Mouse (Mus musculus) urinary bladder, postnatal 10 days (tissue): ENCODE data around the gene Zfp429.
"Not testable (repeated sequence)": the region's sequence is repeated elsewhere in the genome, so short reads cannot be mapped to it uniquely, and the experiment has no call there.

Experiments used
- DNase-seq: peaks from one replicate; pipeline ENCODE4 v3.0.0; 2022; ENCODE audit warnings: low spot score

Zfp429 gene

GRCm38 (mm10) chr13:67399183-67399903, at the start of gene Zfp429:
Zfp429 (minus strand) TSS chr13:67399819.
- not testable (repeated sequence) for DNase-seq

GRCm38 (mm10) chr13:67437095-67437494, 37.5 kb upstream of the Zfp429 start:
- DNase-seq, result not testable (repeated sequence)

- no peak for DNase-seq
Observed at GRCm38 (mm10) chr13:67428116-67428515, 28.5 kb upstream of the Zfp429 start.

- not testable (repeated sequence) for DNase-seq
Observed at GRCm38 (mm10) chr13:67425699-67426098, 26.1 kb upstream of the Zfp429 start.

GRCm38 (mm10) chr13:67422532-67422931, 22.9 kb upstream of the Zfp429 start:
- DNase-seq, result not testable (repeated sequence)

GRCm38 (mm10) chr13:67421207-67421857, 21.7 kb upstream of the Zfp429 start, which contains the start of gene Zfp459:
Zfp459 (minus strand) TSS chr13:67421418.
- no peak for DNase-seq

GRCm38 (mm10) chr13:67420558-67421206, 21.1 kb upstream of the Zfp429 start:
- no peak for DNase-seq

- DNase-seq, result no peak
Observed at GRCm38 (mm10) chr13:67416811-67417210, 17.2 kb upstream of the Zfp429 start.

- DNase-seq, result no peak
Observed at GRCm38 (mm10) chr13:67415759-67416158, 16.1 kb upstream of the Zfp429 start.

GRCm38 (mm10) chr13:67413634-67414033, 14.0 kb upstream of the Zfp429 start:
- not testable (repeated sequence) for DNase-seq

- not testable (repeated sequence) for DNase-seq
Observed at GRCm38 (mm10) chr13:67376255-67376654, 23.4 kb downstream of the Zfp429 start.

GRCm38 (mm10) chr13:67375050-67375911, 24.3 kb downstream of the Zfp429 start, which contains the start of the genes Gm28041 and Zfp456:
Gm28041 (minus strand) TSS chr13:67375733.
Zfp456 (minus strand) TSS chr13:67375810.
- not testable (repeated sequence) for DNase-seq

- DNase-seq, result peak; percentile 60
Observed at GRCm38 (mm10) chr13:67360131-67360744, 39.4 kb downstream of the Zfp429 start, which contains the start of the genes Gm28044 and Zfp953. Gm28044 (minus strand) TSS chr13:67360536. Zfp953 (minus strand) TSS chr13:67360605.

- DNase-seq, result no peak
Observed at GRCm38 (mm10) chr13:67351854-67352253, 47.8 kb downstream of the Zfp429 start.

- DNase-seq, result no peak
Observed at GRCm38 (mm10) chr13:67343422-67343821, 56.2 kb downstream of the Zfp429 start.
